Mouse (Mus musculus): Measurements from ENCODE around the gene Ttc19. TPM values are rescaled to one million over a fixed set of nuclear protein-coding genes. Genes with fewer than 3 reads are reported as not detected.
"Not testable (repeated sequence)": the region's sequence is repeated elsewhere in the genome, so short reads cannot be mapped to it uniquely, and the experiment has no call there.

Gene Ttc19
- total RNA-seq, 4 experiments from 2014 or later, result 82.4 to 93.4 (median 88.3) TPM

GRCm38 (mm10) chr11:62284020-62284419 is 2.7 kb downstream of the Ttc19 start:
- not testable (repeated sequence) for DNase-seq (ENCODE audit: low spot score in 2 of 2)

- no peak for DNase-seq (ENCODE audit: low spot score in 2 of 2)
Measured at GRCm38 (mm10) chr11:62285020-62285419, 3.7 kb downstream of the Ttc19 start.

GRCm38 (mm10) chr11:62287700-62288099 is 6.4 kb downstream of the Ttc19 start:
- no peak for DNase-seq (ENCODE audit: low spot score in 2 of 2)

- no peak for DNase-seq (ENCODE audit: low spot score in 2 of 2)
Measured at GRCm38 (mm10) chr11:62294121-62294520, 12.8 kb downstream of the Ttc19 start.

- DNase-seq (ENCODE audit: low spot score in 2 of 2), result no peak
Measured at GRCm38 (mm10) chr11:62298883-62299282, 17.6 kb downstream of the Ttc19 start.

- peak in 1 of 2 experiments; percentile 26 for DNase-seq (ENCODE audit: low spot score in 2 of 2)
Measured at GRCm38 (mm10) chr11:62305866-62306265, 24.6 kb downstream of the Ttc19 start.

GRCm38 (mm10) chr11:62309296-62309695 is 28.0 kb downstream of the Ttc19 start:
- no peak for DNase-seq (ENCODE audit: low spot score in 2 of 2)

- no peak for DNase-seq (ENCODE audit: low spot score in 2 of 2)
Measured at GRCm38 (mm10) chr11:62314984-62315383, 33.7 kb downstream of the Ttc19 start.

- DNase-seq (ENCODE audit: low spot score in 2 of 2), result peak; percentile 42 to 81
Measured at GRCm38 (mm10) chr11:62317746-62318145, 36.5 kb downstream of the Ttc19 start.

GRCm38 (mm10) chr11:62320097-62320496 is 38.8 kb downstream of the Ttc19 start:
- no peak for DNase-seq (ENCODE audit: low spot score in 2 of 2)

GRCm38 (mm10) chr11:62323659-62324058 is 42.4 kb downstream of the Ttc19 start:
- DNase-seq (ENCODE audit: low spot score in 2 of 2), result no peak

- no peak for DNase-seq (ENCODE audit: low spot score in 2 of 2)
Measured at GRCm38 (mm10) chr11:62331141-62331540, 49.9 kb downstream of the Ttc19 start.

GRCm38 (mm10) chr11:62332228-62332627 is 51.0 kb downstream of the Ttc19 start:
- no peak for DNase-seq (ENCODE audit: low spot score in 2 of 2)

- DNase-seq (ENCODE audit: low spot score in 2 of 2), result no peak
Measured at GRCm38 (mm10) chr11:62343002-62343401, 61.7 kb downstream of the Ttc19 start.

- no peak for DNase-seq (ENCODE audit: low spot score in 2 of 2)
Measured at GRCm38 (mm10) chr11:62351948-62352347, 70.7 kb downstream of the Ttc19 start.

- no peak for DNase-seq (ENCODE audit: low spot score in 2 of 2)
Measured at GRCm38 (mm10) chr11:62355216-62355615, 73.9 kb downstream of the Ttc19 start.

GRCm38 (mm10) chr11:62366879-62367278 is 85.6 kb downstream of the Ttc19 start:
- DNase-seq (ENCODE audit: low spot score in 2 of 2), result no peak

GRCm38 (mm10) chr11:62369924-62370323 is 88.7 kb downstream of the Ttc19 start:
- DNase-seq (ENCODE audit: low spot score in 2 of 2), result no peak

- no peak for DNase-seq (ENCODE audit: low spot score in 2 of 2)
Measured at GRCm38 (mm10) chr11:62371776-62372175, 90.5 kb downstream of the Ttc19 start.

- not testable (repeated sequence) for DNase-seq (ENCODE audit: low spot score in 2 of 2)
Measured at GRCm38 (mm10) chr11:62377202-62377851, 96.1 kb downstream of the Ttc19 start.

All from left cerebral cortex, adult 8-10 months (tissue).